In the genomic region with DNA sequence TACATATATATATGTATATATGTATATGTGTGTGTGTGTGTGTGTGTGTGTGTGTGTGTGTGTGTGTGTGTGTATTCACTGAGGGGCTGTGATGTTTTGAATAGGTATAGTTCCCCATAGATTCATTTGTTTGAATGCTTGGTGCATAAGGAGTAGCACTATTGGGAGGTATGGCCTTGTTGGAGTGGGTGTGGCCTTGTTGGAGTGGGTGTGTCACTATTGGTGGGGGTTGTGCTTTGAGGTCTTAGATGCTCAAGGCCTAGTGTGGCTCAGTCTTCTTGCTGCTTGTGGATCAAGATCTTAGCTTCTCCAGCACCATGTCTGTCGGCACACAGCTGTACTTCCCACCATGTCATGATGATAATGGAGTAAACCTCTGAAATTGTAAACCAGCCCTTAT, we compare ENCODE assay signal across 26 mouse cellular contexts.
"Had no signal": no experiment of that assay in that cellular context is flagged by ENCODE, and none has a peak within 500 bp of the region (broad histone marks: within the 10 kb centered on the region; RNA-seq: fewer than 3 reads in every experiment).

No protein-coding gene starts in this region.

- H3K4me3 ChIP-seq: embryonic facial prominence, embryonic 12.5 days; embryonic facial prominence, embryonic 13.5 days; embryonic facial prominence, embryonic 15.5 days; erythroblast, embryonic 14.5 days; forebrain, embryonic 12.5 days; forebrain, embryonic 13.5 days; forebrain, embryonic 15.5 days; gastrocnemius, adult 2 months; heart, adult 2 months had no signal

- H3K4me2 ChIP-seq: embryonic facial prominence, embryonic 12.5 days; embryonic facial prominence, embryonic 13.5 days; embryonic facial prominence, embryonic 15.5 days; forebrain, embryonic 12.5 days; forebrain, embryonic 13.5 days; forebrain, embryonic 15.5 days had no signal

- DNase-seq: cerebellum, adult 18-20 months; cerebellum, adult 2 months; cerebellum, adult 8-10 months; cerebellum, adult 9-10 months; cerebellum, adult 9-11 months; cerebellum, postnatal 10 days; cerebellum, postnatal 14 days; cerebellum, postnatal 25 days; cerebellum, postnatal 36 days; forebrain, postnatal 0 days; gastrocnemius, adult 2 months; gastrocnemius, postnatal 10 days; gastrocnemius, postnatal 14 days; gastrocnemius, postnatal 25 days; gastrocnemius, postnatal 36 days; heart, adult 18-20 months; heart, adult 2 months had no signal

- H3K36me3 ChIP-seq: embryonic facial prominence, embryonic 12.5 days; embryonic facial prominence, embryonic 13.5 days; embryonic facial prominence, embryonic 15.5 days; forebrain, embryonic 12.5 days; forebrain, embryonic 15.5 days had no signal

- H3K9me3 ChIP-seq: embryonic facial prominence, embryonic 12.5 days; embryonic facial prominence, embryonic 13.5 days; embryonic facial prominence, embryonic 15.5 days; forebrain, embryonic 12.5 days; forebrain, embryonic 13.5 days; forebrain, embryonic 15.5 days had no signal

- H3K9ac ChIP-seq: embryonic facial prominence, embryonic 12.5 days; embryonic facial prominence, embryonic 13.5 days; embryonic facial prominence, embryonic 15.5 days; forebrain, embryonic 12.5 days; forebrain, embryonic 13.5 days; forebrain, embryonic 15.5 days; forebrain, postnatal 0 days had no signal

- ATAC-seq: forebrain, embryonic 13.5 days; forebrain, embryonic 14.5 days; forebrain, embryonic 15.5 days; forebrain, embryonic 16.5 days; forebrain, postnatal 0 days had no signal

- H3K27me3 ChIP-seq: embryonic facial prominence, embryonic 12.5 days; embryonic facial prominence, embryonic 13.5 days; embryonic facial prominence, embryonic 15.5 days; forebrain, embryonic 12.5 days; forebrain, embryonic 13.5 days; forebrain, embryonic 15.5 days had no signal

- H3K27ac ChIP-seq: embryonic facial prominence, embryonic 12.5 days; embryonic facial prominence, embryonic 13.5 days; embryonic facial prominence, embryonic 15.5 days; forebrain, embryonic 12.5 days; forebrain, embryonic 13.5 days; forebrain, embryonic 15.5 days; gastrocnemius, adult 2 months; heart, adult 2 months had no signal
